Mouse (Mus musculus): ENCODE data around the gene Sbpl. TPM values are rescaled to one million over a fixed set of nuclear protein-coding genes. Genes with fewer than 3 reads are reported as not detected.
A peak's percentile ranks its signal among the peaks of the same experiment; 100 is the strongest.

The Sbpl gene
- polyA plus RNA-seq, 1 experiment from 2014 or later, result not detected

DNA sequence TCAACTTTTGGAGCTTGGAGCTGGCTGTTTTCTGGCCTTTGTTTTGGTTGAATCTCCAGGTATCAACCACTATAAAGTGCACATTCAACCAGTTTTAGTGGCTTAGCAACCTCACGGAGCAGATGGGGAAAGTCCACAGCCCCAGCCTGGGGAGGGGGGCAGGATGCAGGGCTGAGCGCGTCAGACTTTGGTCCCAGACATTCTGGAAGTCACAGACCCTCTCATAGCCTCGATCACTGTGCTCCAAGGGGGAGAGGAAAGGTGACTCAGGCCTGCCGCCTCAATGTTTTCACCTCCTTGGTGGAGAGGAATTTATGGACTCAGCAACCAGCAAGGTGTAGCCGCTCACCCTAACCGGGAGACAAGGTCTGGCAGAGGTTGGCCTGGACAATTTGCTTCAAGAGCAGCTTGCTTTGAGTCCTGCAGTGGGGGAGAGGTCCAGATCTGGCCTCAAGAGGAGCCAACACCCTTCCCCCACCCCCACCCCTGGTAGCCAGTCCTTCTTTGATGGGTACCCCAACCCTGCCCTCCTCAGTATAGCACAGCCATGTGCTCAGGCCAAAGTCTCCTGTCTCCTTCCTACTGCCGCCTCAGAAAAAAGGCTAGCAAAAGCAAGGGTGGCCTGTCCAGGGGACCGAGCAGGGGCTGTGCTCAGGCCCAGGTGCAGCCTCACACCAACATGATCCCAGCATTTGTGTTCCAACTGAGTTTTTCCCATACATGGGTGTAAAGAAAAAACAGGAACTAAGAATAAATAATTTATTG, 37.9 kb upstream of the Sbpl start:
- Histone ChIP-seq H3K27ac (ENCODE audit: low read depth, low read length) (no peak overlapping the region), H3K9me3 (ENCODE audit: control insufficient read depth, low read length) (no peaks in the 10 kb centered on the region), H3K4me2 (replicated peaks; ENCODE audit: low read depth, low read length) (0 out of 2 replicates have a peak overlapping the region, but pooled peaks have one; percentile 36), H3K9ac (ENCODE audit: low read depth, low read length) (no peak overlapping the region), H3K36me3 (ENCODE audit: control insufficient read depth, insufficient read depth, low read length) (no peaks in the 10 kb centered on the region), H3K27me3 (ENCODE audit: control insufficient read depth, insufficient read depth, low read length) (no peaks in the 10 kb centered on the region; the same call in 1 of the 2 replicates), H3K4me1 (replicated peaks; ENCODE audit: control insufficient read depth, insufficient read depth, low read length) (no peaks in the 10 kb centered on the region), H3K4me3 (ENCODE audit: low read depth, low read length) (no peak overlapping the region)
- 76% methylated on average over 9 of the region's 9 CpGs for WGBS
- ATAC-seq (ENCODE audit: low FRiP score) (peak; percentile 74), DNase-seq (ENCODE audit: low spot score) (no peak)

DNA sequence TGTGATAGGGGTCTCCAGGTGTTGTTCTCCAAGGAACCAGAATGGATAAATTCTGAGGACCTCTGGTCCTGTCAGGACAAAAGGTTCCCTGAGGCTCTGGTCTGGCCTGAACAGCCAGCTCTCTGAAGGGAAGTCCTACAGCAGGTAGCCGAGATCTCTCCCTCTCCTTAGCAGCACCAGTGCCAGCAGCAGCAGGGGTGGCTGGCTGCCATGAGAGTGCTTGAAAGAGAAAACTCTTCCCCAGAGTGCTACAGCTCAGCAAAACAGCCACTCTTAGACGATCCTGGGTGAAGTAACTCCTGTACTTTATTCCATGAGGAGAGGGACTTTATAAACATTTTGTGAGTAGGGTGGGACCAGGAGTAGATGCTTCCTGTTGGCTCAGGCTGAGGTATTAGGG, 34.7 kb upstream of the Sbpl start:
- no peaks in the 10 kb centered on the region for H3K36me3 ChIP-seq (ENCODE audit: control insufficient read depth, insufficient read depth, low read length)
- H3K4me1 ChIP-seq (replicated peaks; ENCODE audit: control insufficient read depth, insufficient read depth, low read length), result no peaks in the 10 kb centered on the region
- H3K27me3 ChIP-seq (ENCODE audit: control insufficient read depth, insufficient read depth, low read length), result no peaks in the 10 kb centered on the region; the same call in 1 of the 2 replicates
- ATAC-seq (ENCODE audit: low FRiP score) (no peak), DNase-seq (ENCODE audit: low spot score) (no peak)
- H3K9ac ChIP-seq (ENCODE audit: low read depth, low read length), result no peak overlapping the region
- whole genome bisulfite sequencing, result 60% methylated on average over 2 of the region's 2 CpGs
- no peaks in the 10 kb centered on the region for H3K9me3 ChIP-seq (ENCODE audit: control insufficient read depth, low read length)
- H3K27ac ChIP-seq (ENCODE audit: low read depth, low read length), result no peak overlapping the region
- H3K4me3 ChIP-seq (ENCODE audit: low read depth, low read length), result no peak overlapping the region
- H3K4me2 ChIP-seq (replicated peaks; ENCODE audit: low read depth, low read length), result no peak overlapping the region

DNA sequence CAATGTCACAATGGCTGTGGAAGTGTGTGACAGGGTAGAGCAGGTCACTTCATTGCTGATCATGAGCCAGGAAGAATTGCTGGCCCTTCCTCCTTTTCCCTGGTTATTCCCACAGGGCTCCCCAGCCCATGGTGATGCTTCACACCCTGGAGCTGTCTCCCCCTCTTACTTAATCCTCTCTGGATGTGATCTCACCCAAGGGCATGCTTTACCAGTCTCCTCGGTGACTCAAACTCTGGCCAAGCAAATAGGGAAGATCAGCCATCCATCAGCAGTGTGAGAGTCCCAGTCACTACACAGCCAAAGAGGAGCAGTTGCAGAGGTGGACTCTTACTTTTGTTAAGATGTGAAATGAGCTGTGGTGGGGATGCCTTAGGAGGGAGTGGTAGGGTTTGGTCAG, 29.9 kb upstream of the Sbpl start:
- ATAC-seq (ENCODE audit: low FRiP score), result no peak
- no peak for DNase-seq (ENCODE audit: low spot score)
- Histone ChIP-seq H3K9me3 (ENCODE audit: control insufficient read depth, low read length) (no peaks in the 10 kb centered on the region), H3K4me2 (replicated peaks; ENCODE audit: low read depth, low read length) (no peak overlapping the region), H3K36me3 (ENCODE audit: control insufficient read depth, insufficient read depth, low read length) (no peaks in the 10 kb centered on the region), H3K27me3 (ENCODE audit: control insufficient read depth, insufficient read depth, low read length) (no peaks in the 10 kb centered on the region), H3K4me1 (replicated peaks; ENCODE audit: control insufficient read depth, insufficient read depth, low read length) (no peaks in the 10 kb centered on the region), H3K27ac (ENCODE audit: low read depth, low read length) (no peak overlapping the region), H3K4me3 (ENCODE audit: low read depth, low read length) (no peak overlapping the region), H3K9ac (ENCODE audit: low read depth, low read length) (no peak overlapping the region)
- 85% methylated on average over 1 of the region's 1 CpGs for WGBS

DNA sequence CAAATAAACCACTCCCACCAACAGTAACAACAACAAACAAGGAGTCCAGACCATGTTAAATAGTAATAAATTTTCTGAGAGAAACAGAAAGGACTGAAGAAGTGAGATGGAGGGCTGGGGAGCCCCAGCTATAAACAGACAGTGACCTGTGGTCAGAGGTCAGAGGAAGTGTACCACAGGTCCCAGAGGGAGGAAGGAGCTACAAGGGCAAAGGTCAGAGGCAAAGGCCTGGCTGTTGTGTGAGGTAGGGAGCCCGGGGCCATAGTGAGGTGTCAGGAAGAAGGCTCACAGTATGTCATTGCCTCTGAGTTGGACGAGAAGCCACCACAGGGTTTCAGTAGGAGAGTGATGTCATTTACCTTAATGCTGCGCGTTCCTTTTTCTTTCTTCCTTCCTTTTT, 27.8 kb upstream of the Sbpl start:
- Histone ChIP-seq H3K4me2 (replicated peaks; ENCODE audit: low read depth, low read length) (no peak overlapping the region), H3K9ac (ENCODE audit: low read depth, low read length) (no peak overlapping the region), H3K4me3 (ENCODE audit: low read depth, low read length) (no peak overlapping the region), H3K36me3 (ENCODE audit: control insufficient read depth, insufficient read depth, low read length) (no peaks in the 10 kb centered on the region), H3K4me1 (replicated peaks; ENCODE audit: control insufficient read depth, insufficient read depth, low read length) (no peaks in the 10 kb centered on the region), H3K27me3 (ENCODE audit: control insufficient read depth, insufficient read depth, low read length) (no peaks in the 10 kb centered on the region), H3K9me3 (ENCODE audit: control insufficient read depth, low read length) (no peaks in the 10 kb centered on the region), H3K27ac (ENCODE audit: low read depth, low read length) (no peak overlapping the region)
- no peak for DNase-seq (ENCODE audit: low spot score)
- no peak for ATAC-seq (ENCODE audit: low FRiP score)
- 61% methylated on average over 4 of the region's 4 CpGs for WGBS

DNA sequence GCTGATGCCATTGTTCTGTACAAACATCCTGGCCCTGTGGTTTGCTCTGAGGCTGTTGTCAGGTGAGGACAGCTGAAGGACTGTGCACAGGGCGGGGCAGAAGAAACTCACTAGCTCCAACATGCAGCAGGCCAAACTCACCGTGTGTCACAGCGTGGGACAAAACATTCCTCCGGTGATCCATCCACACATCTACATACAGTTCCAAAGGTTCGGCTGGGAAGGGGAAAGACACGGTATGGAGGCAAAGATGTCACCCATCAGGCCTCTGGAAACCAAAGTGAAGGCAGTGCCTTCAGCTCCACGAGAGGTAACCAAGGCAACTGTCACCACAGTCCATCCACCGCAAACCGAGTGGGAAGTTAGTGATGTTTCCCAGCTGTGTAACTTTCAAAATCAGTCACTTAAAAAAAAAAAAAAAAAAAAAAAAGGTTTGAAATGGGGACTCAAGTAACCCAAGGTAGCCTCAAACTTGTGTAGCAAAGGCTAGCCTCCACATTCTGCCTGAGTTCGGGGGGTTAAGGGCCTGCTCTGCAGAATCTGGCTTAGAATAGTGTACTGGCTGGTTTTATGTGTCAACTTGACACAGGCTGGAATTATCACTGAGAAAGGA, 25.3 kb upstream of the Sbpl start, which contains the start of gene Prss30:
Prss30 (minus strand) TSS at position 270 of the 613 bp plus-strand sequence.
- Histone ChIP-seq H3K9ac (ENCODE audit: low read depth, low read length) (no peak within 1 kb of the TSS), H3K4me2 (replicated peaks; ENCODE audit: low read depth, low read length) (no peak within 1 kb of the TSS), H3K4me1 (replicated peaks; ENCODE audit: control insufficient read depth, insufficient read depth, low read length) (no peaks in the 10 kb centered on the region), H3K4me3 (ENCODE audit: low read depth, low read length) (no peak within 1 kb of the TSS), H3K27ac (ENCODE audit: low read depth, low read length) (no peak within 1 kb of the TSS), H3K36me3 (ENCODE audit: control insufficient read depth, insufficient read depth, low read length) (no peaks in the 10 kb centered on the region), H3K27me3 (ENCODE audit: control insufficient read depth, insufficient read depth, low read length) (no peaks in the 10 kb centered on the region), H3K9me3 (ENCODE audit: control insufficient read depth, low read length) (no peaks in the 10 kb centered on the region)
- WGBS, result 79% methylated on average over 10 of the region's 10 CpGs
- no peak for DNase-seq (ENCODE audit: low spot score)
- ATAC-seq (ENCODE audit: low FRiP score), result no peak

DNA sequence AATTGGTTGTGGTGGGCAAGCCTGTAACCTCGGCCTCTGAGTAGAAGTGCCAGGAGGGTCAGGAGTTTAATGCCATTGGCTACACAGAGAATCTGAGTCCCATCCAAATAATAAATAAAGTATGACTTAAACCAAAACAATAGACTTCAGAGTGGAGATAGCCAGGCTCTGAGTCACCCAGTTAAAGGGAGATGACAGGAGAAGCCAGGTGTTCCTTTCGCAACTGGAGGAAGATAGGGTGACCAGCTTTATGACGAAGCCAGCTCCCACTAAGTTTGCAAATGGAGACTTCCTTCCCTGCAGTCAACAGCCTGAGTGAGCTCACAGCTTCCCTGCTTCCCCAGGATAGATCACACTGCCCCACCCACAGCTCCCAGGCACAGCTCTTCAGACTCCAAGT, 24.4 kb upstream of the Sbpl start:
- no peaks in the 10 kb centered on the region for H3K4me1 ChIP-seq (replicated peaks; ENCODE audit: control insufficient read depth, insufficient read depth, low read length)
- H3K4me3 ChIP-seq (ENCODE audit: low read depth, low read length), result no peak overlapping the region
- H3K36me3 ChIP-seq (ENCODE audit: control insufficient read depth, insufficient read depth, low read length), result no peaks in the 10 kb centered on the region
- H3K9ac ChIP-seq (ENCODE audit: low read depth, low read length), result no peak overlapping the region
- WGBS, result 84% methylated on average over 3 of the region's 3 CpGs
- H3K27ac ChIP-seq (ENCODE audit: low read depth, low read length), result no peak overlapping the region
- no peaks in the 10 kb centered on the region for H3K9me3 ChIP-seq (ENCODE audit: control insufficient read depth, low read length)
- no peak for ATAC-seq (ENCODE audit: low FRiP score)
- DNase-seq (ENCODE audit: low spot score), result no peak
- H3K27me3 ChIP-seq (ENCODE audit: control insufficient read depth, insufficient read depth, low read length), result no peaks in the 10 kb centered on the region
- no peak overlapping the region for H3K4me2 ChIP-seq (replicated peaks; ENCODE audit: low read depth, low read length)

DNA sequence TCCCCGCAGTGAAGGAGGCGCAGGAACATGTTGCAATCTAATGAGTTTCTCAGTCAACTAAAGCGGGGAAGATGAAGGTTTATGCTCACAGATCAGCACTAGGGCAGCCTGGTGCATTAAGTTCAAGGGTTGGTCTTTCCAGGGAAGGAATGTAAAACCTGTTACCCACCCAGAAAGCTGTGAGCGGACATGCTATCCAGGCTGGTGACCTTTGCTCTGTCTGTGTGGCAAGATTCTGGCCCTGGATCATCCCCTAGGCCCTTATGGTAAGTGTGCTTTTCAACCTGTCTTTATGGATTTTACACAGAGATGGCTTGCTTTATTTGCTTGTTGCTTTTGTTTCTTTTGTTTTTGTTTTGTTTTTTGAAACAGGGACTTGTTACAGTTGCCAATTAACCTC, 21.6 kb upstream of the Sbpl start:
- no peaks in the 10 kb centered on the region for H3K36me3 ChIP-seq (ENCODE audit: control insufficient read depth, insufficient read depth, low read length)
- DNase-seq (ENCODE audit: low spot score) (no peak), ATAC-seq (ENCODE audit: low FRiP score) (no peak)
- no peaks in the 10 kb centered on the region for H3K27me3 ChIP-seq (ENCODE audit: control insufficient read depth, insufficient read depth, low read length)
- H3K4me3 ChIP-seq (ENCODE audit: low read depth, low read length), result no peak overlapping the region
- no peaks in the 10 kb centered on the region for H3K4me1 ChIP-seq (replicated peaks; ENCODE audit: control insufficient read depth, insufficient read depth, low read length)
- 86% methylated on average over 4 of the region's 4 CpGs for WGBS
- H3K9ac ChIP-seq (ENCODE audit: low read depth, low read length), result no peak overlapping the region
- H3K27ac ChIP-seq (ENCODE audit: low read depth, low read length), result no peak overlapping the region
- H3K9me3 ChIP-seq (ENCODE audit: control insufficient read depth, low read length), result no peaks in the 10 kb centered on the region
- H3K4me2 ChIP-seq (replicated peaks; ENCODE audit: low read depth, low read length), result no peak overlapping the region

DNA sequence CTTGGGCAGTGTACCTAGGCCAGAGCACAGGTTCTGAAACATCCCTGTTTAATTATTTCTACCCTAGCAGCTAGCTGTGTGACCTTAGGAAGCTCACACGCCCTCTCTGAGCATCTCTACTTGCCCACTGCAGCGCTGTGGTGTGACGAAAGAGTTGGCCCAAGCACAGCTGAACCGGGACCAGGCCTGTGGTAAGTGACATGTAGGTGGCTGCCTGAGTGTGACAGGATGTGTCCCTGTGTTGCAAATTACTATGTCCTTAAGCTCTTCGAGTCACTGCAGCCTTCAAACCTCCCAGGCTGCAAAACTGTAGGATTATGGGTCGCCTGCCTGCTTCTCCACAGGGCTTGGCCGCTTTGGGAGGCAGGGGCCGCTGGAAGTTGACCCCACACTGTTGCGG, 16.2 kb upstream of the Sbpl start:
- ATAC-seq (ENCODE audit: low FRiP score) (no peak), DNase-seq (ENCODE audit: low spot score) (no peak)
- H3K4me3 ChIP-seq (ENCODE audit: low read depth, low read length), result no peak overlapping the region
- H3K27ac ChIP-seq (ENCODE audit: low read depth, low read length), result no peak overlapping the region
- no peaks in the 10 kb centered on the region for H3K27me3 ChIP-seq (ENCODE audit: control insufficient read depth, insufficient read depth, low read length)
- no peak overlapping the region for H3K9ac ChIP-seq (ENCODE audit: low read depth, low read length)
- H3K4me2 ChIP-seq (replicated peaks; ENCODE audit: low read depth, low read length), result no peak overlapping the region
- H3K36me3 ChIP-seq (ENCODE audit: control insufficient read depth, insufficient read depth, low read length), result no peaks in the 10 kb centered on the region
- 83% methylated on average over 9 of the region's 9 CpGs for WGBS
- H3K9me3 ChIP-seq (ENCODE audit: control insufficient read depth, low read length), result no peaks in the 10 kb centered on the region
- H3K4me1 ChIP-seq (replicated peaks; ENCODE audit: control insufficient read depth, insufficient read depth, low read length), result no peaks in the 10 kb centered on the region

DNA sequence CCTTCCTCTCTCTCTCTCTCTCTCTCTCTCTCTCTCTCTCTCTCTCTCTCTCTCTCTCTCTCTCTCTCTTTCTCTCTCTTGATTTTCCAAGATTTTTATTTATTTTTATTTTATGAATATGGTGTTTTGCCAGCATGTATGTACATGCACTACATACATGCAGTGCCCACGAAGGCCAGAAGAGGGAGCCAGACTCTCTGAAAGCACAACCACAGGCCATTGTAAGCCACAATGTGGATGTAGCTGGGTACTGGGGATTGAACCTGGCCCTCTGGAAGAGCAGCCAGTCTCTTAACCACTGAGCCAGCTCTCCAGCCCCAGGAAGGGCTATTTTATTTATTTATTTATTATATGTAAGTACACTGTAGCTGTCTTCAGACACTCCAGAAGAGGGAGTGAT, 14.2 kb upstream of the Sbpl start:
- WGBS, result 0% methylated on average over 1 of the region's 1 CpGs
- Histone ChIP-seq H3K27me3 (ENCODE audit: control insufficient read depth, insufficient read depth, low read length) (no peaks in the 10 kb centered on the region), H3K9me3 (ENCODE audit: control insufficient read depth, low read length) (no peaks in the 10 kb centered on the region), H3K4me3 (ENCODE audit: low read depth, low read length) (no peak overlapping the region), H3K9ac (ENCODE audit: low read depth, low read length) (no peak overlapping the region), H3K4me2 (replicated peaks; ENCODE audit: low read depth, low read length) (no peak overlapping the region), H3K4me1 (replicated peaks; ENCODE audit: control insufficient read depth, insufficient read depth, low read length) (no peaks in the 10 kb centered on the region), H3K27ac (ENCODE audit: low read depth, low read length) (no peak overlapping the region), H3K36me3 (ENCODE audit: control insufficient read depth, insufficient read depth, low read length) (no peaks in the 10 kb centered on the region)
- ATAC-seq (ENCODE audit: low FRiP score), result no peak
- DNase-seq (ENCODE audit: low spot score), result peak; percentile 79

All from hindbrain, embryonic 11.5 days (tissue).